Mouse (Mus musculus): ENCODE measurements around the gene Klhl12. TPM values are rescaled to one million over a fixed set of nuclear protein-coding genes. Genes with fewer than 3 reads are reported as not detected.
"Not testable (repeated sequence)": the region's sequence is repeated elsewhere in the genome, so short reads cannot be mapped to it uniquely, and the experiment has no call there.

The Klhl12 gene
- polyA plus RNA-seq, 1 experiment from 2014 or later, result 32.3 TPM

DNA sequence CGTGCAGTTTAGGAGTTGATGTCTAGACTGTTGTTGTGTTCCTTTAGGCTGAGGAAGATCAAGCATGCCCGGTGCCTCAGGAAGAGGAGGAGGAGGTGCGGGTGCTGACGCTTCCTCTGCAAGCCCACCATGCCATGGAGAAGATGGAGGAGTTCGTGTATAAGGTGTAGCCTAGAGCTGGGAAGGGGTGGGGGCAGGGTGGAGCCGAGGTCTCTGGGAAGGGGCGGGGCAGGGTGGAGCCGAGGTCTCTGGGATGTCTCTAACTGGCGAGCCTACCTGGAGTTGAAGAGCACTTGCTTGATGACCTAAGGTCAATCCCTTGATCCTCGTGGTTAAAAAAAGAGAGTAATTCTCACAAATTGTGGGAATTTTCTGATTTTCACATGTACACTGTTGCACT, 31.4 kb upstream of the Klhl12 start:
- Histone ChIP-seq H3K9me3 (no peaks in the 10 kb centered on the region), H3K4me3 (replicated peaks) (no peak overlapping the region), H3K4me1 (replicated peaks) (peaks cover 15% of the 10 kb centered on the region), H3K27me3 (no peaks in the 10 kb centered on the region), H3K4me2 (replicated peaks) (no peak overlapping the region), H3K9ac (replicated peaks) (no peak overlapping the region), H3K36me3 (peaks cover 61% of the 10 kb centered on the region), H3K27ac (no peak overlapping the region)
- 84% methylated on average over 10 of the region's 10 CpGs for WGBS
- no peak for ATAC-seq

DNA sequence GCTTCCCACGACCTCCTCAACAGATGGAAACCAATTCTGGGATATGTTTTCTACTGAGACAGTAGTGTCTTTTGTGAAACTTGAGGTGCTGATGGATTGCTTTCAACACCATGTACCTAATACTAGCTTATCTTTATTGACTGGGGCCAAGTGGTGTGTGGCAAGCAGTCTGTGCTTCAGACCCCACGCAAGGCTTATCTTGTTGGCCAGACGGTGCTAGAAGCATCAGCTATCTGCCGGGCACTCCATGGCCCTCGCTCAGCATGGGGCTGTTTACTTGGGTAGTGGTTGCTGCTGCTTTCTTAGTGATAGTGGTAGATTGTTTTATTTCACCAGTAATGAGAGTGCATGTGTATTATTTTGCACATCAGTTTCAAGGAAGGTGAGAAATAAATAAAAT, 29.0 kb upstream of the Klhl12 start:
- Histone ChIP-seq H3K4me1 (replicated peaks) (0 out of 2 replicates have a peak, but pooled peaks cover under 1% of the 10 kb centered on the region), H3K27ac (no peak overlapping the region), H3K4me2 (replicated peaks) (no peak overlapping the region), H3K27me3 (no peaks in the 10 kb centered on the region), H3K4me3 (replicated peaks) (no peak overlapping the region), H3K9ac (replicated peaks) (no peak overlapping the region), H3K9me3 (no peaks in the 10 kb centered on the region), H3K36me3 (peaks cover 80% of the 10 kb centered on the region)
- 84% methylated on average over 5 of the region's 5 CpGs for WGBS
- no peak for ATAC-seq

DNA sequence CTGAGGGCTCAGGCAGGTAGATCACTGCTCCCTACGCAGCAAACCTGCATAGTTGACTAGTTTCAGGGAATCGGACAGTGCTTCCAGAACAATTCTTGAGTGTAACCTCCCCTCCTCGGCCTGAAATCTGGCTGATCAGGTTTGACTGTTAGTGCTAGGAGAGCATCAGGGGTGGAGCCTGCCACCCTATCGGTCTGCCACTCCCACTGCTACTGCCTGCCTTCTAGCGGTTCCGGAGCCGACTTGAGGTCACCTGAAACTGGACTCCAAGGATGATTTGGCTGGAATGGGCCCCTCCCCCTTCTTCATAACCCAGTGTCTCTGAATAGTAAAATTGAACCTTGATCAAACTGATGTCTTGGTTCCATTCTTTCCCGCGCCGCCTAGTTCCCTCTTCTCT, 22.3 kb upstream of the Klhl12 start:
- H3K4me1 ChIP-seq (replicated peaks), result no peaks in the 10 kb centered on the region
- no peak overlapping the region for H3K9ac ChIP-seq (replicated peaks)
- H3K27ac ChIP-seq, result no peak overlapping the region
- WGBS, result 92% methylated on average over 10 of the region's 10 CpGs
- no peak for ATAC-seq
- peaks cover 54% of the 10 kb centered on the region for H3K36me3 ChIP-seq
- H3K4me3 ChIP-seq (replicated peaks), result no peak overlapping the region
- H3K4me2 ChIP-seq (replicated peaks), result no peak overlapping the region
- no peaks in the 10 kb centered on the region for H3K9me3 ChIP-seq
- H3K27me3 ChIP-seq, result no peaks in the 10 kb centered on the region

DNA sequence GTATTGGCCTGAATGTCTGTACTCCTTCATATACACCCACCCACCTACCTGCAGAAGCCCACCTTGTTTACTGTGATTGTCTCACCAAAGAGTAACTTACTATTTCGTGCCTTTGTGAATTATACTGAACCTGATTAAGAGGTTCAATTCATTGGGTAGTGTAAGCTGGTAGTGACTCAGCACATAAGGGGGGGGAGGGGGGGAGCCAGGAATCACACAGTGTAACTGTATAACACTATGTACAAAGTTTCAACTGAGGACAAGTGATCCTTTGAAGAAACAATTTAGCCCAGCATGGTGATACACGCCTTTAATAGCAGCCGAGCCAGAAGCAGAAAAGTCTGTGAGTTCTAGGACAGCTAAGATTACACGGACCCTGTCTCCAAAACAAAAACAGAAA, 21.9 kb upstream of the Klhl12 start:
- Histone ChIP-seq H3K36me3 (peaks cover 49% of the 10 kb centered on the region), H3K4me2 (replicated peaks) (no peak overlapping the region), H3K4me1 (replicated peaks) (no peaks in the 10 kb centered on the region), H3K27ac (no peak overlapping the region), H3K9me3 (no peaks in the 10 kb centered on the region), H3K27me3 (no peaks in the 10 kb centered on the region), H3K4me3 (replicated peaks) (no peak overlapping the region), H3K9ac (replicated peaks) (no peak overlapping the region)
- 95% methylated on average over 4 of the region's 4 CpGs for WGBS
- ATAC-seq, result no peak

DNA sequence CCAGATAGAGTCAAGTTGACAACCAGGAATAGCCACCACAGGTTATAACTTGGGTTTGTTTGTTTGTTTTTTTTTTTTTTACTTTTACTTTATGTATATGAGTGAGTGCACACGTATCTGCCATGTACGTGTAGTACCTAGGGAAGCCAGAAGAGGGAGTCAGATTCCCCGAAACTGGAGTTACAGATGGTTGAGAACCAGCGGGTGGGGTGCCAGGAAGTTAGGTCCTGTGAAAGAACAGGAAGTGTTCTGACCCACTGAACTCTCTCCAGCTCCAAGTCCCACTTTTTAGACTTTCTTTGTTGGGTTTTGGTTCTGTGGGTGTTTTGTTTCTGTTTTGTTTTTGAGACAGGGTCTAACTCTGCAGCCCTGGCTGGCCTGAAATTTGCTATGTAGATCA, 19.9 kb upstream of the Klhl12 start:
- no peaks in the 10 kb centered on the region for H3K27me3 ChIP-seq
- H3K9ac ChIP-seq (replicated peaks), result no peak overlapping the region
- no peak for ATAC-seq
- H3K4me2 ChIP-seq (replicated peaks), result no peak overlapping the region
- no peaks in the 10 kb centered on the region for H3K4me1 ChIP-seq (replicated peaks)
- no peak overlapping the region for H3K27ac ChIP-seq
- no peak overlapping the region for H3K4me3 ChIP-seq (replicated peaks)
- no peaks in the 10 kb centered on the region for H3K9me3 ChIP-seq
- whole genome bisulfite sequencing, result 33% methylated on average over 4 of the region's 4 CpGs
- H3K36me3 ChIP-seq, result peaks cover 33% of the 10 kb centered on the region

DNA sequence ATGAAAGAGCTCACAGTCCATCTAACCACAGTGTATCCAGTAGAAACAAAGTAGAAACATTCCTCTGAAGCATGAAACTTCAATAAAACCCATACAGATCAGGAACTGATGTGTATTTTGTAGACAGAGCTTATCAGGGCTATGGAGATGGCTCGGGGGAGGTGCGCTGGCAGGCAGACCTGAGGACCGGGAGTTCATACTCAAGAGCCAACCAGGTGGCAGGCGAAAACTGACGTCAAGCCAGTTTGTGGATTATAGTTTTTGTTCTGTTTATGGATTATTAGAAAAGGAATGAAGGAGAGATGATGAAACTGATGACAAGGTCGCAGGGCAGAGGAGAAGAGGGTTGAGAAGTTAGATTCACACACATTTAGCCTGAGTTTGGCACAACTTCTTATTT, 14.9 kb upstream of the Klhl12 start:
- H3K36me3 ChIP-seq, result no peaks in the 10 kb centered on the region
- 93% methylated on average over 6 of the region's 6 CpGs for WGBS

DNA sequence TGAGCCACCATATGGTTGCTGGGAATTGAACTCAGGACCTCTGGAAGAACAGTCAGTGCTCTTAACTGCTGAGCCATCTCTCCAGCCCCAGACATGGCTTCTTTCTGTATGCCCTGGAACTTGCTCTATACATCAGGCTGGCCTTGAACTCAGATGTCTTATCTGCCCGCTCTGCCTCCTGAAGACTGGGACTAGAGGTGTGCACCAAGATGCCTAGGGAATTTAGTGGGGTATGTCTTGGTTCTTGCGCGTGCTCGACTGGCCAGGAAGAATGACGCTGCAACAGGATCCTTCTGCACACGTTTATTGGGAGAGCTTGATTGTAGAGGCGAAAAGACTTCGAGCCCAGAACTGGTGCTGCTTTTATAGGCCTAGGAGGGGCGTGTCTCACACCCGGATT, 13.6 kb upstream of the Klhl12 start:
- not testable (repeated sequence) for H3K9me3 ChIP-seq; H3K4me2 ChIP-seq (replicated peaks); H3K36me3 ChIP-seq; H3K27ac ChIP-seq; H3K9ac ChIP-seq (replicated peaks); ATAC-seq; H3K4me3 ChIP-seq (replicated peaks); H3K4me1 ChIP-seq (replicated peaks); H3K27me3 ChIP-seq
- WGBS, result 93% methylated on average over 8 of the region's 10 CpGs

More for the DNA sequence above, 14.9 kb upstream of the Klhl12 start:
- Histone ChIP-seq H3K27me3 (no peaks in the 10 kb centered on the region), H3K9me3 (no peaks in the 10 kb centered on the region), H3K4me3 (replicated peaks) (no peak overlapping the region), H3K9ac (replicated peaks) (no peak overlapping the region), H3K4me1 (replicated peaks) (no peaks in the 10 kb centered on the region), H3K27ac (no peak overlapping the region), H3K4me2 (replicated peaks) (no peak overlapping the region)
- ATAC-seq, result no peak

DNA sequence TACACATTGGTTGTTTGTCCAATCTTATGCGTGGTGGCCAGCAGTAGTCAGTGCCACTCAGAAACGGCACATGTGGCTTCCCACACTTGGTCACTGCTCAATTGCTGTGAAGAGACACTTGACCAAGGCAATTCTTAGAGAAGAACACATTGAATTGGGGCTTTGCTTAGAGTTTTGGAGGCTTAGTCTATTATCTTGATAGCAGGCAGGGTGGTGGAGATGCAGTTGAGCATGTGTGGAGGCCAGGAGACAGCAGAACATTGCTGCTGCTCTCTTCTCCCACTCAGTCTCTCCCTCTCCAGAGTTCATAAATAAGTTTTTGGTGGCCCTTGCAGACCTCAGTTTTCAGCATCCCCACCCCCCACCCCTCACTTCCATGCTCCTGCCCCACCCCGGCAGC, 12.9 kb upstream of the Klhl12 start:
- Histone ChIP-seq H3K9me3 (no peaks in the 10 kb centered on the region), H3K4me2 (replicated peaks) (no peak overlapping the region), H3K27ac (no peak overlapping the region), H3K4me1 (replicated peaks) (no peaks in the 10 kb centered on the region), H3K27me3 (no peaks in the 10 kb centered on the region), H3K36me3 (no peaks in the 10 kb centered on the region), H3K4me3 (replicated peaks) (no peak overlapping the region), H3K9ac (replicated peaks) (no peak overlapping the region)
- no peak for ATAC-seq
- 96% methylated on average over 3 of the region's 3 CpGs for WGBS

DNA sequence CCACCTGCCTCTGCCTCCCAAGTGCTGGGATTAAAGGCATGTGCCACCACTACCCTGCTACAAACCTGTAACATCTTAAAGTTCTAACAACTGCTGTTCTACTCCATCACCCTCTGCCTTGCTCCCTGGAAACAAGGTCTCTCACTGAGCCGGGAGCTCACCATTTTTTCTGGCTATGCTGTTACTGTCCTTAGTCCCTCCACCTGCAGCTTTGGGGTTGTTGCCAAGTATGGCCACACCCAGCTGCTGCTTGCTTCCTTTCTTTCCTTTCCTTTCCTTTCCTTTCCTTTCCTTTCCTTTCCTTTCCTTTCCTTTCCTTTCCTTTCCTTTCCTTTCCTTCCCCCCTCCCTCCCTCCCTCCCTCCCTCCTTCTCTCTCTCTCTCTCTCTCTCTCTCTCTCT, 12.0 kb upstream of the Klhl12 start:
- not testable (repeated sequence) for H3K4me1 ChIP-seq (replicated peaks); H3K27ac ChIP-seq; H3K9me3 ChIP-seq; H3K9ac ChIP-seq (replicated peaks); H3K36me3 ChIP-seq; H3K4me2 ChIP-seq (replicated peaks); H3K27me3 ChIP-seq; ATAC-seq; H3K4me3 ChIP-seq (replicated peaks)
- 70% methylated on average over 1 of the region's 1 CpGs for WGBS

DNA sequence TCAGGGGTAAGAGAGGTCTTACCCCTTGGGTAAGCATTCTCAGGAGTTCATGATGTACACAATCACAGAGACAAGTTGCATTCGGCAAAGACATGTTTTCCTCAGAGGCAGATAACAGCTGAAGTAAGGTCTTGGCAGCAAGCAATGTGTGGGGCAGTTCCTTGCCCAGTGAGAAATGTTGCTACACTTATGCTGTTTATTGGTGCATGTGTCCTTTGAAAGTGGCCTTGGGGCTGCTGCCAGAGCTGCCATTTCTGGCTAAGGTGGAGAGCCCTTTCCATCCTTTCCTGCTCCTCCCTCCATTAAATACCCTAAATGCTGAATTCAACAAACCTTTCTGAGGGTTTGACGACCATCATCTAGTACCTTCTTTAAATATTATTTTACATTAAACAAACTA, 9.9 kb upstream of the Klhl12 start:
- Histone ChIP-seq H3K4me2 (replicated peaks) (no peak overlapping the region), H3K27me3 (no peaks in the 10 kb centered on the region), H3K4me1 (replicated peaks) (no peaks in the 10 kb centered on the region), H3K36me3 (no peaks in the 10 kb centered on the region), H3K27ac (no peak overlapping the region), H3K4me3 (replicated peaks) (no peak overlapping the region), H3K9ac (replicated peaks) (no peak overlapping the region), H3K9me3 (no peaks in the 10 kb centered on the region)
- WGBS, result 81% methylated on average over 2 of the region's 2 CpGs
- ATAC-seq, result no peak

DNA sequence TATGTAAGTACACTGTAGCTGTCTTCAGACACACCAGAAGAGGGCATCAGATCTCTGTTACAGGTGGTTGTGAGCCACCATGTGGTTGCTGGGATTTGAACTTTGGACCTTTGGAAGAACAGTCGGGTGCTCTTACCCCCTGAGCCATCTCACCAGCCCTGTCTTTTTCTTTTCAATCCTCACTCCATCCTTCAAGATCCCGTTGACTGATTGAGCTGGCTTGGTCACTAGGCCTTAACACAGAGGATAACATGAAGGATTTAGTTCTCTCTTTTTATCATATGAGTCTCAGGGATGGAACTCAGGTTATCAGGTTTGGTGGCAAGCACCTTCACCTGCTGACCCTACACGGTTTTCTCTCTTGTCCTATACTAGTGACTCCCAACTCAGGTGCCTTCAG, 6.8 kb upstream of the Klhl12 start:
- WGBS, result 82% methylated on average over 3 of the region's 3 CpGs
- not testable (repeated sequence) for H3K4me2 ChIP-seq (replicated peaks); ATAC-seq

DNA sequence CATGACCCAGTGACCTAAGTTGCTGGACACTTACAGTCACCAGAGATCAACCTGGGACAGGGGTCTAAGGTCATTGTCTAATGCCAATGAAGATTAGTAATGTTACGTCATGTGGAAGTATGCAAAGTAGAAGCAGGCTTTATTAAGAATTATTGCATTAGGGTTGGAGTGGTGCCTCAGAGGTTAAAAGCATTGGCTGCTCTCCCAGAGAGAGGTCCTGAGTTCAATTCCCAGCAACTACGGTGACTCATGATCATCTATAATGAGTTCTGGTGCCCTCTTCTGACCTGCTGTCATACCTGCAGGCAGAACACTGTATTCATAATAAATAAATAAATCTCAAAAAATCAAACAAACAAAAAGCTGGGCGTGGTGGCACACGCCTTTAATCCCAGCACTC, 5.1 kb upstream of the Klhl12 start:
- no peak overlapping the region for H3K9ac ChIP-seq (replicated peaks)
- H3K27me3 ChIP-seq, result 0 out of 2 replicates have a peak, but pooled peaks cover 4% of the 10 kb centered on the region
- no peak overlapping the region for H3K4me2 ChIP-seq (replicated peaks)
- H3K4me3 ChIP-seq (replicated peaks), result no peak overlapping the region
- WGBS, result 87% methylated on average over 4 of the region's 4 CpGs
- peaks cover 6% of the 10 kb centered on the region for H3K4me1 ChIP-seq (replicated peaks)
- no peak overlapping the region for H3K27ac ChIP-seq
- no peaks in the 10 kb centered on the region for H3K36me3 ChIP-seq
- H3K9me3 ChIP-seq, result no peaks in the 10 kb centered on the region
- no peak for ATAC-seq

More for the DNA sequence above, 6.8 kb upstream of the Klhl12 start:
- not testable (repeated sequence) for H3K9me3 ChIP-seq; H3K36me3 ChIP-seq; H3K4me3 ChIP-seq (replicated peaks); H3K27ac ChIP-seq; H3K27me3 ChIP-seq; H3K4me1 ChIP-seq (replicated peaks); H3K9ac ChIP-seq (replicated peaks)

DNA sequence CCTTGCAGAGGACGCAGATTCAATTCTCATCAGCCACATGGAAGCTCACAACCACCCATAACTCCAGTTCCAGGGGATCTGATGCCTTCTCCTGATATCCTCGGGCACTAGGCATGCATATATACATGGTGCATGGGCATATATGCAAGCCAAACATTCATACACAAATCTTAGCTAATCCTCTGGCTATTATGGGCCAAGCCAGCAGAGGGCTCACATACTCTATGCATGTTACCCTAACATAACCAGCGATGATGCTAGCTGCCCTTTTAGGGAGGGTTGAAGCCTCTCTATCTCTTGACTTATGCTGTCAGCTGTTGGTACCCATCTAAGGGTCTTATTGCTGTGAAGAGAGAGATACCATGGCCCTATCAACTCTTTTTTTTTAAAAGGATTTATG, 4.3 kb upstream of the Klhl12 start:
- H3K36me3 ChIP-seq, result no peaks in the 10 kb centered on the region
- no peak overlapping the region for H3K27ac ChIP-seq
- H3K4me1 ChIP-seq (replicated peaks), result peaks cover 9% of the 10 kb centered on the region
- no peak overlapping the region for H3K4me3 ChIP-seq (replicated peaks)
- H3K9me3 ChIP-seq, result no peaks in the 10 kb centered on the region
- ATAC-seq, result no peak
- H3K27me3 ChIP-seq, result 0 out of 2 replicates have a peak, but pooled peaks cover 4% of the 10 kb centered on the region
- WGBS, result 52% methylated on average over 3 of the region's 3 CpGs
- H3K9ac ChIP-seq (replicated peaks), result no peak overlapping the region
- no peak overlapping the region for H3K4me2 ChIP-seq (replicated peaks)

All from midbrain, embryonic 13.5 days (tissue).